Mouse (Mus musculus) MEL (cell line): ENCODE measurements around the gene Tipin. TPM values are rescaled to one million over a fixed set of nuclear protein-coding genes. Genes with fewer than 3 reads are reported as not detected.
"Not testable (repeated sequence)": the region's sequence is repeated elsewhere in the genome, so short reads cannot be mapped to it uniquely, and the experiment has no call there.

Experiments used
- DNase-seq: peaks from one replicate; pipeline ENCODE4 v3.0.0; 2011; ENCODE audit warnings: low read depth, low spot score
- H3K27ac ChIP-seq: 2 replicates; pipeline ENCODE4 v1.5.1; 2012; ENCODE audit warnings: low read depth, mild to moderate bottlenecking, control low read depth, low read length, moderate library complexity; ENCODE audit not compliant: control insufficient read depth
- H3K27me3 ChIP-seq, 2 experiments: fragments of 150-350 bp in 1 of 2; sonication (generic) in 1 of 2; 2 replicates each; pipeline ENCODE4 v1.6.1; 2012; ENCODE audit warnings: low read length in 2 of 2, mild to moderate bottlenecking in 2 of 2, improper control_type of control experiment in 1 of 2, moderate library complexity in 1 of 2; ENCODE audit not compliant: insufficient read depth in 2 of 2, control insufficient read depth in 1 of 2
- H3K36me3 ChIP-seq, 2 experiments: 2 replicates each; pipeline ENCODE4 v1.6.1; 2012 to 2014; ENCODE audit warnings: low read length in 2 of 2, improper control_type of control experiment in 1 of 2, inconsistent platforms in 1 of 2, mild to moderate bottlenecking in 1 of 2; ENCODE audit not compliant: insufficient read depth in 2 of 2, control insufficient read depth in 1 of 2
- H3K4me1 ChIP-seq, 2 experiments: fragments of 150-350 bp in 1 of 2; sonication (generic) in 1 of 2; 2 replicates each; pipeline ENCODE4 v1.6.1; 2012; ENCODE audit warnings: low read length in 2 of 2, improper control_type of control experiment in 1 of 2, mild to moderate bottlenecking in 1 of 2; ENCODE audit not compliant: insufficient read depth in 2 of 2, control insufficient read depth in 1 of 2
- H3K4me3 ChIP-seq, 2 experiments: fragments of 150-350 bp in 1 of 2; sonication (generic) in 1 of 2; 2 replicates each; pipeline ENCODE4 v1.5.1; 2012; ENCODE audit warnings: low read depth in 2 of 2, low read length in 2 of 2, mild to moderate bottlenecking in 2 of 2, moderate library complexity in 2 of 2, control low read depth in 1 of 2, improper control_type of control experiment in 1 of 2; ENCODE audit not compliant: control insufficient read depth in 1 of 2, insufficient read depth in 1 of 2
- H3K79me2 ChIP-seq: 2 replicates; pipeline ENCODE4 v1.6.1; 2012; ENCODE audit warnings: mild to moderate bottlenecking, low read length, moderate library complexity; ENCODE audit not compliant: control insufficient read depth, poor library complexity, insufficient read depth
- H3K9ac ChIP-seq: 2 replicates; pipeline ENCODE4 v1.6.1; 2012; ENCODE audit warnings: low read depth, mild to moderate bottlenecking, control low read depth, low read length, moderate library complexity; ENCODE audit not compliant: control insufficient read depth, poor library complexity, severe bottlenecking
- H3K9me3 ChIP-seq: fragments of 150-350 bp; sonication (generic); replicated peaks from 2 replicates; pipeline ENCODE4 v1.6.1; 2012; ENCODE audit warnings: mild to moderate bottlenecking, low read length, improper control_type of control experiment, moderate library complexity; ENCODE audit not compliant: insufficient read depth
- BHLHE40 ChIP-seq: IDR thresholded peaks from 2 replicates; pipeline ENCODE4 v1.6.1; 2012; ENCODE audit warnings: low read depth, mild to moderate bottlenecking, inconsistent platforms, low read length, improper control_type of control experiment, borderline replicate concordance
- CHD1 ChIP-seq: IDR thresholded peaks from 2 replicates; pipeline ENCODE4 v1.6.1; 2012; ENCODE audit warnings: low read depth, mild to moderate bottlenecking, inconsistent platforms, low read length, improper control_type of control experiment
- CTCF ChIP-seq, 3 experiments: IDR thresholded peaks in 2 of 3; conservative IDR thresholded peaks in 1 of 3; 2 replicates each; pipeline ENCODE4 v1.5.1; 2011 to 2012; ENCODE audit warnings: low read length in 3 of 3, low read depth in 2 of 3, mild to moderate bottlenecking in 2 of 3, improper control_type of control experiment in 1 of 3, inconsistent platforms in 1 of 3, mixed read lengths in 1 of 3, moderate library complexity in 1 of 3; ENCODE audit not compliant: control insufficient read depth in 1 of 3, insufficient read depth in 1 of 3, poor library complexity in 1 of 3, severe bottlenecking in 1 of 3
- GABPA ChIP-seq: IDR thresholded peaks from 2 replicates; pipeline ENCODE4 v1.6.1; 2012; ENCODE audit warnings: low read depth, mild to moderate bottlenecking, inconsistent platforms, low read length, improper control_type of control experiment, moderate library complexity
- GATA1 ChIP-seq: IDR thresholded peaks from 2 replicates; pipeline ENCODE4 v1.6.1; 2011; ENCODE audit warnings: low read depth, low read length, improper control_type of control experiment
- JUND ChIP-seq: IDR thresholded peaks from 2 replicates; pipeline ENCODE4 v1.6.1; 2011; ENCODE audit warnings: low read depth, mild to moderate bottlenecking, improper control_type of control experiment, low read length
- MAFK ChIP-seq: IDR thresholded peaks from 2 replicates; pipeline ENCODE4 v1.6.1; 2011; ENCODE audit warnings: low read depth, mild to moderate bottlenecking, low read length, improper control_type of control experiment, borderline replicate concordance
- MAZ ChIP-seq: IDR thresholded peaks from 2 replicates; pipeline ENCODE4 v1.6.1; 2012; ENCODE audit warnings: low read depth, mild to moderate bottlenecking, inconsistent platforms, low read length, improper control_type of control experiment
- MXI1 ChIP-seq: IDR thresholded peaks from 2 replicates; pipeline ENCODE4 v1.6.1; 2011; ENCODE audit warnings: mild to moderate bottlenecking, low read depth, low read length, improper control_type of control experiment
- POLR2A ChIP-seq, 2 experiments: IDR thresholded peaks; 2 replicates each; pipeline ENCODE4 v1.6.1; 2011 to 2012; ENCODE audit warnings: low read length in 2 of 2, mild to moderate bottlenecking in 2 of 2, control low read depth in 1 of 2, improper control_type of control experiment in 1 of 2, low read depth in 1 of 2, moderate library complexity in 1 of 2; ENCODE audit not compliant: control insufficient read depth in 1 of 2, insufficient read depth in 1 of 2, poor library complexity in 1 of 2
- POLR2AphosphoS2 ChIP-seq: IDR thresholded peaks from 2 replicates; pipeline ENCODE4 v1.6.1; 2011; ENCODE audit warnings: low read length, improper control_type of control experiment
- RAD21 ChIP-seq: IDR thresholded peaks from 2 replicates; pipeline ENCODE4 v1.6.1; 2011; ENCODE audit warnings: mild to moderate bottlenecking, low read depth, low read length, improper control_type of control experiment
- SIN3A ChIP-seq: IDR thresholded peaks from 2 replicates; pipeline ENCODE4 v1.6.1; 2012; ENCODE audit warnings: low read length, improper control_type of control experiment, inconsistent platforms
- SMC3 ChIP-seq: IDR thresholded peaks from 2 replicates; pipeline ENCODE4 v1.6.1; 2011; ENCODE audit warnings: low read depth, low read length, improper control_type of control experiment
- TBP ChIP-seq: IDR thresholded peaks from 2 replicates; pipeline ENCODE4 v1.8.0; 2011; ENCODE audit warnings: low read depth, low read length, improper control_type of control experiment
- USF1 ChIP-seq: IDR thresholded peaks from 2 replicates; pipeline ENCODE4 v1.6.1; 2014; ENCODE audit warnings: low read depth, mild to moderate bottlenecking, inconsistent platforms, low read length, improper control_type of control experiment, moderate library complexity
- ZC3H11A ChIP-seq: IDR thresholded peaks from 2 replicates; pipeline ENCODE4 v1.6.1; 2012; ENCODE audit warnings: low read depth, mild to moderate bottlenecking, inconsistent platforms, low read length, improper control_type of control experiment
- polyA plus RNA-seq, 2 experiments: library from polyadenylated mRNA; stranded (reverse) in 1 of 2; unstranded in 1 of 2; fragments of >175 nt in 1 of 2; fragments of >200 nt in 1 of 2; gene quantifications; 2 replicates each; pipeline versions ENCODE4 v1.2.1 to v1.2.4; 2012; ENCODE audit warnings: low replicate concordance in 2 of 2, low read depth in 1 of 2; ENCODE audit not compliant: insufficient read length in 2 of 2, insufficient read depth in 1 of 2, missing spikeins in 1 of 2
- total RNA-seq: library from RNA; depleted of rRNA; stranded (reverse); fragments of 300-350 nt; gene quantifications from 2 replicates; pipeline ENCODE4 v1.2.3, GENCODE M21; 2012

The Tipin gene
- total and polyA plus RNA-seq, 3 experiments: 128 to 189 TPM; not detected in 1

- no peak for DNase-seq
- TF ChIP-seq MAZ (no peak), MAFK (no peak), TBP (no peak), CHD1 (no peak)
- TF ChIP-seq, all 39 proteins: peak for 0
- no peaks in the 10 kb centered on the region for H3K79me2 ChIP-seq
Measured at GRCm38 (mm10) chr9:64268196-64268595, 13.2 kb upstream of the Tipin start.

GRCm38 (mm10) chr9:64268836-64269235, 12.5 kb upstream of the Tipin start:
- H3K9me3 ChIP-seq, H3K27me3 ChIP-seq, H3K9ac ChIP-seq, H3K4me1 ChIP-seq, H3K27ac ChIP-seq, DNase-seq, H3K36me3 ChIP-seq, H3K79me2 ChIP-seq, H3K4me3 ChIP-seq: not testable (repeated sequence)

More at GRCm38 (mm10) chr9:64268196-64268595, 13.2 kb upstream of the Tipin start:
- Histone ChIP-seq H3K9me3 (no peaks in the 10 kb centered on the region), H3K27ac (no peak overlapping the region), H3K36me3 (no peaks in the 10 kb centered on the region), H3K4me1 (no peaks in the 10 kb centered on the region), H3K27me3 (no peaks in the 10 kb centered on the region; a peak in 1 of 4 replicates), H3K4me3 (no peak overlapping the region), H3K9ac (no peak overlapping the region)

GRCm38 (mm10) chr9:64271249-64271648, 10.1 kb upstream of the Tipin start:
- H3K4me1 ChIP-seq: no peaks in the 10 kb centered on the region
- no peak overlapping the region for H3K27ac ChIP-seq
- no peak for DNase-seq
- H3K79me2 ChIP-seq: no peaks in the 10 kb centered on the region
- no peaks in the 10 kb centered on the region for H3K27me3 ChIP-seq
- H3K36me3 ChIP-seq: no peaks in the 10 kb centered on the region
- no peaks in the 10 kb centered on the region for H3K9me3 ChIP-seq
- TF ChIP-seq POLR2AphosphoS2 (no peak), SIN3A (no peak), USF1 (no peak), GATA1 (no peak), ZC3H11A (no peak), RAD21 (no peak), CTCF (IDR thresholded peaks at IDR 0.05 in 2 of 3, conservative IDR thresholded peaks at IDR 0.05 in 1 of 3; ENCODE audit: control insufficient read depth in 1 of 3, insufficient read depth in 1 of 3, low read depth in 2 of 3, low read length in 3 of 3, poor library complexity in 1 of 3, severe bottlenecking in 1 of 3) (no peak), JUND (no peak), SMC3 (no peak), POLR2A (IDR thresholded peaks at IDR 0.05; ENCODE audit: control insufficient read depth in 1 of 2, insufficient read depth in 1 of 2, low read depth in 1 of 2, low read length in 2 of 2, poor library complexity in 1 of 2) (no peak), MXI1 (no peak), MAFK (no peak), GABPA (no peak), BHLHE40 (no peak)
- no peak overlapping the region for H3K9ac ChIP-seq
- H3K4me3 ChIP-seq: no peak overlapping the region
